Mouse (Mus musculus) B cell, adult (primary cell): ENCODE measurements around the gene Blnk. TPM values are rescaled to one million over a fixed set of nuclear protein-coding genes. Genes with fewer than 3 reads are reported as not detected.

Experiments
- total RNA-seq: library from RNA; stranded (reverse); gene quantifications from 4 replicates; pipeline ENCODE4 v1.2.4, GENCODE M21; 2023; ENCODE audit not compliant: inconsistent age

The Blnk gene
- total RNA-seq, result 399 to 415 TPM (median 406 TPM) in 4 replicates

DNA sequence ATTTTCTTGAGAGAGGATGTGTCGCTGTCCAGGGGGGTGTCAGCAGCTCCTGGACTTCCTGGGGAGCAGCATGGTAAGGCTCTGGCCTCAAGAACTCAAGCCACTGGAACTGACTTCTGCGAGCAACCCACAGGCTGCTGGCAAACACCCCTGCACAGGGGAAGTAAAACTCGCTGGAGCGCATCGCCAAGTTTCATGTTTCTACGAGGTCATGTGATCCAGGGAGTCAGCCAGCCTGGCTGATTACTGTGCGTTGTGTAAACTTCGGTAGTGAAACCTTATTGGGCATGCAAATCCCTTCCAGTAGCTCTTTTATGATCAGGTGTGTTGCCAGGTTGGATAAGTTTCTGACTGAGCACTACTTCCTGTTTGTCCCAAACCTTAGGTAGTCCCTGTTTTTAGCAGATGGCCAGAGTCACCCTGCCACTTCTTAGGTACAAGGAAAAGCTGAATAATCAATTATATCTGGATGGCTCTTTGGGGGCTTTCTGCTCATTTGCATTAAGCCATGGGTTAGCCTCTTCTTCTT lies at the start of gene Blnk:
Gene Blnk, minus strand, starts transcription at position 479 of the 529 bp plus-strand sequence.

DNA sequence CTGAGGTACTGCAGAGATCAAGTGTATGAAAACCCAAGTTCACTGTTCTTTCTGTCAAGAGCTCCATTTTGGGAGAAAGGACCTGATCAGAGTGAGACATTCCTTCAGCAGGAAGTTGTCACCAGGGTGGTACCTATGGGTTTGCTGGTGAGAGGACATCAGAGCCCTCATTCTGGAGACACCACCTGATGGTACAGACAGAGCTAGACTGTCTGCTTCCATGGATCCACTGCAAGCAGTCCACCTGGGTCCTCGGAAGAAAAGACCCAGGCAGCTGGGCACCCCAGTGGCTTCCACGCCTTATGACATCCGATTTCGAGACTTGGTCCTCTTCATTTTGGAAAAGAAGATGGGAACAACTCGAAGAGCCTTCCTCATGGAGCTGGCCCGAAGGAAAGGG lies 34.9 kb upstream of the Blnk start, which contains the start of gene Dntt:
Gene Dntt, plus strand, starts transcription at position 57 of the 400 bp plus-strand sequence.

DNA sequence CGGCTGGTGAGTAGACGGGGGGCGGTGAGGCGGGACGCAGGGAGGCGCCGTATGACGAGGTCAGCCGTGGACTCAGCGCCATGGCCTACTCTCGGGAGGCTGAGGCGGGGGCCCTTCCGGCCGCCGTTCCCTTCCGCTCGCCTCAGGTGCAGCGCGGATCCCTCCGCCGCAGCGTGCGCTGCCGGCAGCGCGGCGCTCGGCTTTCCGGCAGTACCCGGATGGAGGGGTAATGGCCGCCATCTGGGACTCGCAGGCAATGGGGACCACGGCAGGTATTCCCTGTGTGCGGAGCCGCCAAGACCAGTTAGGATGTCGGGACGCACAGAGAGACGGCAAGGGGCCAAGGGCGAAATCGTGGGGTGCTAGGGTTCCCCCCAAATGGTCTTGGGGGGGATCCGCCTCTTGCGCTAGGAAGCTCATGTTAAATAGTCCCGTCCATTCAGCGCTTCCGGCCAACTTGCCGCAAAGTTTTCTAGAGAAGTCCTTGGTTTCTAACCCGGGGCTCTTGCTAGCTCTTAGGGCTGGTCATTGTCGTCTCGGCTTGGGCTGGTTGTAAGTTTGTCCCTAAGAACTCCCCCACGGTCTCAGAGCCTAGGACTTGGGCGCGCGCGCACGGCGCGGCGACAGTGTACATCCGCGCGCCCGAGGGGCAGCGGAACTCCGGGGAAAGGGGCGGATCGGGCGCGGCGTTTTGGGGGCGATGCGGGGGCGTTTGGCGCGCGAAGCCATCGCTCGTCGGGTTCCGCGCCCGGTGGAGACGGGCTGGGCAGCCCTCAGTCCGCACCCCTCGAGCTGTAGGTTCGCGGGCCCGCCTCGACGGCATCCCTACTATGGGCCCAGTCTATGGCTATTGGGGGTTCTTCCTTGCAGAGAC lies 99.6 kb downstream of the Blnk start, which contains the start of gene Zfp518a:
Gene Zfp518a, plus strand, starts transcription at position 187 of the 874 bp plus-strand sequence.

Other genes with a start within 250 kb of the Blnk start
- 0.21 to 0.22 TPM in 2 of 4 replicates, not detected in the others for gene Cc2d2b, start 245.8 kb downstream of the Blnk start, total RNA-seq
- 20.2 to 24.9 TPM (median 21.7 TPM) in 4 replicates for gene Ccnj, start 163.3 kb downstream of the Blnk start, total RNA-seq
- 19.2 to 22.4 TPM (median 21.4 TPM) in 4 replicates for gene Zfp518a, start 99.8 kb downstream of the Blnk start, total RNA-seq
- not detected in 4 replicates for gene Dntt, start 34.7 kb upstream of the Blnk start, total RNA-seq
- gene Opalin, start 82.6 kb upstream of the Blnk start, total RNA-seq, result not detected in 4 replicates
- gene Tll2, start 212.3 kb upstream of the Blnk start, total RNA-seq, result 0.10 TPM in 1 of 4 replicates, not detected in the others